Mouse (Mus musculus): ENCODE data around the gene Speer4e. TPM values are rescaled to one million over a fixed set of nuclear protein-coding genes. Genes with fewer than 3 reads are reported as not detected.
"Not testable (repeated sequence)": the region's sequence is repeated elsewhere in the genome, so short reads cannot be mapped to it uniquely, and the experiment has no call there.

Speer4e gene
- total RNA-seq, 2 experiments from 2014 or later = not detected

GRCm38 (mm10) chr5:14892242-14892641, 46.0 kb downstream of the Speer4e start:
- intact Hi-C loops (cut with DNase I) = no loop called here
- no peak for DNase-seq

GRCm38 (mm10) chr5:14885291-14885690, 52.9 kb downstream of the Speer4e start:
- DNase-seq; intact Hi-C loops (cut with DNase I): not testable (repeated sequence)

Other genes starting within 250 kb of the Speer4e start
- gene Gm9758, start 23.5 kb downstream of the Speer4e start, total RNA-seq (2021) = not detected
- gene Gm10354, start 40.5 kb upstream of the Speer4e start, total RNA-seq (2021) = not detected
- not detected for gene Gm17019, start 94.6 kb upstream of the Speer4e start, total RNA-seq (2021)

Measured in gastrocnemius, postnatal 36 days (tissue).